Mouse (Mus musculus) embryonic fibroblast, embryonic 13.5 days (primary cell): ENCODE data around the gene Gm32742.

Source experiments
- CTCF ChIP-seq: IDR thresholded peaks from 2 replicates; pipeline ENCODE4 v1.5.1; 2011; ENCODE audit warnings: mild to moderate bottlenecking, control low read depth, low read length, moderate library complexity, borderline replicate concordance; ENCODE audit not compliant: insufficient read depth
- POLR2A ChIP-seq: IDR thresholded peaks from 2 replicates; pipeline ENCODE4 v1.6.1; 2011; ENCODE audit warnings: low read depth, mild to moderate bottlenecking, control low read depth, low read length, moderate library complexity

DNA sequence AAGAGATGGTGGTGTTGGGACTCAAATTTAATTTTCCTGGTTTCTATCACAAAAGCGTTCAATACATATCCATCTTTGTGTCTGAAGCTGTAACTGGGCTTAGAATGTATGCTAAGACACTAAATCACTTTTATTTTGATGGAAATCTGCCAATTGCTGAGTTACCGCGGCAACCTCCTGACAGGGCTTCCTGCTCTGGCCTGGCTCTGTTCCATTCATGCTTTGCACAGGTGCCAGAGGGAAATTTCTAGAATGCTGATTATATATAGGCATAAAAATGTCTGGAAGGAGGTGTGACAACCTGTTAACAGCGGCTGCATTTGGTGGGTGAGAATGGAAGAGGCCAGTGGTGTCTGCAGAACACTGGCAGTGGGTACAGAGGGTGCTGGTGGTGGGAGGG is 18.8 kb downstream of the Gm32742 start:
- TF ChIP-seq CTCF (no peak), POLR2A (no peak)
